Mouse (Mus musculus): ENCODE data around the gene Tcf20. TPM values are rescaled to one million over a fixed set of nuclear protein-coding genes. Genes with fewer than 3 reads are reported as not detected.
"Not testable (repeated sequence)": the region's sequence is repeated elsewhere in the genome, so short reads cannot be mapped to it uniquely, and the experiment has no call there.

Tcf20 gene
- total RNA-seq, 2 experiments from 2014 or later = 56.9 to 81.2 TPM

DNA sequence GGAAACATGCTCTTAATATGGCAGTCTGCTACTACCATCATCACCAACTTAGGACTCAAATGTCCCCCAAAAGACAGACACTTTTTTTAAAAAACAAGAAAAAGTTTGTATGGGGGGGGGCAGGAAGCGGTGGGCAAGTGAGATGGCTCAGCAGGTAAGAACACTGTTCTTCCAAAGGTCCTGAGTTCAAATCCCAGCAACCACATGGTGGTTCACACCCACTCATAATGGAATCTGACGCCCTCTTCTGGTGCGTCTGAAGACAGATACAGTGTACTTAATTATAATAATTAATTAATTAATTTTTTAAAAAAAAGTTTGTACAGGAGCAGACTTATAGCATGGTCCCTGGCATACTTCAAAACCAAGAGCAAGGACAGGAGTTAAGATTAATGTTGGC lies 148.5 kb downstream of the Tcf20 start:
- no peak for ATAC-seq (replicated peaks; ENCODE audit: poor library complexity, severe bottlenecking)

DNA sequence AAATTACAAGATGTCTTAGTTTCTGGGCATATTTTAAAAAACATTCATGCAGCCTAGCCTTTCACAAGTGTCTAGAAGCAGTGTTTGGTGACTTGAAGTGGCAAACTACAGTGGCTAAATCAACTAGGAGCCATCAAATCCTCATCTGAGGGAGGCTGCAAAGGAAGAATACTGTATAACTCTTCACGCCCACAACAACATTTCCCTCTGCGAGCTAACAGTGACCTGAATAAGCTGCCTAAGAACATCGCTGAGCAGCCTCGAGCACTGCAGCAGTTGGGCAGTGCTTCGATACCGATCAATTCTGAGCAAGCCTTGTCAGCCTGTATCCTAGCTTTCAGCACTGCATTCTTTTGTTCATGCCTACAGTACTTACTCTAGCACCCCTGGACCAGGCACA lies 157.8 kb downstream of the Tcf20 start:
- no peak for ATAC-seq (replicated peaks; ENCODE audit: poor library complexity, severe bottlenecking)

DNA sequence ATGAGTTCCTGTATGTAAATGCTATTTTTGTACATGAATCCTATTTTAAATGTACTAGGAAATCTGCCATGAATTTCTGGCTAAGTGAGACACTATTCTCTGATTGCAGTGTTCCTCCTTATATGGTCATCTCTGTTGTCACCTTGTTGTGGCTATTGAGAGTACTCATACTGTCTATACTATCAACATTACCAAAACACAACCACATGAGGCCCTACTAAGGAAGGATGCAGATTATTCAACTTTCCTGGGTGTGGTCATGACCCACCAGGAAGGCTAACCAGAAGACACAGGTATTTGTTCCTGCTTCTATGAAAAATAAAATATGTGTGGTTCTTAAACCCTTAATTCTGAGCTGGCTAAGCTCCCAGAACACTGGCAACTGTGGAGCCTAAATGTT lies 161.8 kb downstream of the Tcf20 start:
- no peak for ATAC-seq (replicated peaks; ENCODE audit: poor library complexity, severe bottlenecking)

DNA sequence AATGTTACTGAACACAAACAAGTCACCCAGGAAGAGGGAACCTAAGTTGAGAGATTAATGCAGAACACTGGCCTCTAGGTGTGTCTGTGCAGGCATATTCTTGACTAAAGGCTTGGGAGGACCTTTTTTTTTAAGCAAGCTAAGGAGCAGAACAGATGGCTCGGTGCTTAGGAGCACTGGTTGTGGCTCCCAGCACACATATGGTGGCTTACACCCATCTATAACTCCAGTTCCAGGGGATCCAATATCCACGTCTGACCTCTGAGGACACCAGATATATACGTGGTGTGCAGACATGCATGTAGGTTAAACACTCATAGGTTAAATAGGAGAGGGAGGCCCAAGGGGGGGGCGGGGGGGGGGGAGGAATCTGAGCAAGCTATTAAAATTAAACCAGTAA lies 165.3 kb downstream of the Tcf20 start:
- ATAC-seq (replicated peaks; ENCODE audit: poor library complexity, severe bottlenecking) = no peak

DNA sequence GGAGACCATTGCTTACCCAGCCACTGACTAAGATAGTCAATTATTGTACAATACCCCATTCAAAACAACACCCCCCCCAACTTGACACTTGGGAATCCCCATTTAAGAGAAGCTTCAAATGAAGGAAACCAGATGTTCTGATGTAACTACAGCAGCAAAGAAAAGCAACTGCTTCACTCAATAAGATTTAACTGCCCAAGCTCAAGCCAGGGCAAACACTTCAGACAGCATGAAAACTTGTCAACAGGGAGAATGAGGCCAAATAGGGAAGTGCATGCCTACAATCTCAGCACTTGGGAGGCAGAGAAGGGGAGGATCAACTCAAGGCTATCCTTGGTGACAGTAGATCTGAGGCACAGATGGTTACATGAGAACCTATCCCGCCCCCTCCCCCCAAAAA lies 166.0 kb downstream of the Tcf20 start:
- ATAC-seq (replicated peaks; ENCODE audit: poor library complexity, severe bottlenecking) = no peak

DNA sequence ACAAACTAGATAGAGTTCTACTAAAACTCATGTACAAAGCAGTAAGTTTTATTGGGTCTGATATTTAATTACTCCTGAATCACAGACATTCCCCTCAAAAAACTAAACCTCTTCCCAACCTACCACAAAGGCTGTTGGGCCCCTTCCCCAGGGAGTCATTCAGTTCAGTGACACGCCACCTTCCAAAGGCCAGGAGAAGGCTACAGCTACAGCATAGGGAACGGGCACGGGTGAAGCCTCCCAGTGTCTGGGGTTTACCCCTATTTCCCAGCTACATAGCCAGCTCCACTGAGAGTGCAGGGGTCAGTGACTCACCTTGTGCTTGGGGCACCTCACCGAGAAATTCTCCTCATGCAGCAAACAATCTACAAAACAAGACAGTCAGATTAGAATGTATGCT lies 172.4 kb downstream of the Tcf20 start:
- ATAC-seq (replicated peaks; ENCODE audit: poor library complexity, severe bottlenecking) = no peak

DNA sequence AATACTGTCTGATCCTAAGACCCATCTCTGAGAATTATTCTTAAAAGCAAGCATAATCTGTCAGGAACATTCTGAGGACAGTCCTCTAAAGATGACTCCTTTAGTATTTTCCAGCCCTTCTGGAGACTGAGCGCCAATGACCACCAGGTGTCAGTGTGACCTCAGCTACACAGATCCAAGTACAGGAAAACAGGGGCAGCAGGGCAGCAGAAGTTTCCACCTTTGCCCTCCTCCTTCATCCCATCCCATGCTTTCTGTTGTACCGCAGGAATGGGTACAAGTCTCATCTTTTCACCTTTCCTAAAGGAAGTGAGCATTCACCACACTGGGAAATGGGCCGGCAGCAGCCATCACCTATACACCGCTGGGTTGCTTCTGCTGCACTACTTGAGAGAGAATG lies 172.9 kb downstream of the Tcf20 start:
- ATAC-seq (replicated peaks; ENCODE audit: poor library complexity, severe bottlenecking) = 0 out of 2 replicates have a peak, but pooled peaks have one; percentile 52

DNA sequence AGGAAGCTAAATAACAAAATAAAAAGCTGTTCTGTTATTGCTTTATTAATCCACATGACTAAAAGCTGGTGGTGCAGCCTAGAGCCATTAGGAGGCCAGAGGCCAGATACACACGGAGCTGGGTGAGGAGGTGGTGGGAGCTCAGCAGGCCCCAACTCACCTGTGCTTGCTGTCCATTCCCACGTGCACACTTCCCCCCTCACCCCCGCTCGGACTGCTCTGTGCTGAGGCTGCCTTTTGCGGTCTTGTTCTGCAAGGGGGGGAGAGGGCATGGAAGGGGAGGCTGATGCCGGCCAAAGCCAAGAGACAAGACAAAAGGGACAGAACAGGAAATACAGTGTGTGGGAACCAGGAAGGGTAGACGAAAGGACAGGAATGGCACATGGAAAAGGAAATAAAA lies 173.4 kb downstream of the Tcf20 start:
- no peak for ATAC-seq (replicated peaks; ENCODE audit: poor library complexity, severe bottlenecking)

DNA sequence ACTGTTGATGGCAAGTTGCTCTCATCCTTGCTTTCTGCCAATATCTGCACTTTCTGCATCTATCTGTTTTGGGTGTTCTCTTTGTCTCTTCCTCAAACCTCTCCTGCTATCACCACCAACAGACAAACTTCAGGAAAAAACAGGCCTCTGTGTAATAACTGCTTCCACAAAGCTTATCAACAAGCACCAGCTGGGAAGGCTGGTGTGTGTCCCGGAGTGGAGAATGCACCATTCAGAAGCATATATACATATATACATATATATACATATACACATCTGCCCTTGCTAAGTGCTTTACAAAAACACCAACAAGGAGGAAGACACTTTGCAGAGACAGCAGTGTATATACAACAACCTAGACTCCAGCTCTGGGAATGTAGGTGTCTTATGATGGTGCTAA lies 177.1 kb downstream of the Tcf20 start:
- no peak for ATAC-seq (replicated peaks; ENCODE audit: poor library complexity, severe bottlenecking)

DNA sequence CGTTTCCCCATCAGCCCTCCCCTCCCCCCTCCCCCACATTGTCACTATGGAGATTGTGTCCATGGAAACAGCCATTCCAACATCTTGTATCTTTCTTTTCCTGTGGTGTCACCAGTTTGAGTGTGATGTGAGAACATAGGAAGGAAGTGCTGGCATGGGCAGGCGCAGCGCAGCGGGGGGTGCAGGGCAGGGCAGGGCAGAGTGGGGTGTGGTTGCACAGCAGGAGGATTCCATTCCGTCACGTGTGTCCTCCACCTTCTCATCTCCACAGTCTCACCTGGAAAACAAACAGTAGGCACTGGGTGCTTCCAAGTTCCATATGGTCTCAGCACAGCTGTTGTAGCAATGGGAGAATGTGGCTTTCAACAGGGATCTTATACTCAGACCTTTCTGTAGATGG lies 178.2 kb downstream of the Tcf20 start:
- ATAC-seq (replicated peaks; ENCODE audit: poor library complexity, severe bottlenecking) = no peak

DNA sequence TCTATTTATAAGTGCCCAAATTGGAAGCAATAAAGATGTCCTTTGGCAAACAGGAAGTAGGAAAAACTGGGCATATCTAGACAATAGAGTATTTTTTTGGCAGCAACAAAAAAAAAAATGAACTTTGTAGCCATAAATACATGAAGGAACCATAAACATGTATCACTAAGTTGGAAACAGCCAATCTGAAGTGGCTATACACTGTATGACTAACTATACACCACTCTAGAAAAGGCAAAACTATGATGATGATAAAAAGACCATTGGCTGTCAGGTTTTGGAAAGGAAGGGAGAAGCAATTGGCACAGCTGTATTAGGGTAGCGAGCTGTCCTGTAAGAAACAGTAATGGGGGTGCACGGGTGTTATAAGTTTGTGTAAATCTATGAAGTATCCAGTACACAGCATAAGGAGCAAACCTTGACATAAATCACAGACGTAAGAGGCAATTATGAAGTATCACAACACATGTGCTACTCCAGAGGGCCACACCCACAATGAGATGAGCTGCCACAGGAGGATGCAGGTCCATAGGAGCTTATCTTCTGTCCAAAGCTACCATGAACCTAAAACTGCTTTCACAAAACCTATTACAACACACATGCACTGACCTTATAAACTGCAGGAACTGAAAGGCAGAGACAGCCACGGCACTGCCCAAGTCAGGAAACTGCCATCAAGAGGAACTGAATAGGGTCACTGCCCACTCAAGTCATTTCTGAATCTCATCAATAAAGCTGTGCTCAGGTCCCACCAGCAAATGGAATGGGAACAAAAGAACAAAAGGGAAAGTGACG lies 180.5 kb downstream of the Tcf20 start:
- peak; percentile 34; the same call in 1 of the 2 replicates for ATAC-seq (replicated peaks; ENCODE audit: poor library complexity, severe bottlenecking)

DNA sequence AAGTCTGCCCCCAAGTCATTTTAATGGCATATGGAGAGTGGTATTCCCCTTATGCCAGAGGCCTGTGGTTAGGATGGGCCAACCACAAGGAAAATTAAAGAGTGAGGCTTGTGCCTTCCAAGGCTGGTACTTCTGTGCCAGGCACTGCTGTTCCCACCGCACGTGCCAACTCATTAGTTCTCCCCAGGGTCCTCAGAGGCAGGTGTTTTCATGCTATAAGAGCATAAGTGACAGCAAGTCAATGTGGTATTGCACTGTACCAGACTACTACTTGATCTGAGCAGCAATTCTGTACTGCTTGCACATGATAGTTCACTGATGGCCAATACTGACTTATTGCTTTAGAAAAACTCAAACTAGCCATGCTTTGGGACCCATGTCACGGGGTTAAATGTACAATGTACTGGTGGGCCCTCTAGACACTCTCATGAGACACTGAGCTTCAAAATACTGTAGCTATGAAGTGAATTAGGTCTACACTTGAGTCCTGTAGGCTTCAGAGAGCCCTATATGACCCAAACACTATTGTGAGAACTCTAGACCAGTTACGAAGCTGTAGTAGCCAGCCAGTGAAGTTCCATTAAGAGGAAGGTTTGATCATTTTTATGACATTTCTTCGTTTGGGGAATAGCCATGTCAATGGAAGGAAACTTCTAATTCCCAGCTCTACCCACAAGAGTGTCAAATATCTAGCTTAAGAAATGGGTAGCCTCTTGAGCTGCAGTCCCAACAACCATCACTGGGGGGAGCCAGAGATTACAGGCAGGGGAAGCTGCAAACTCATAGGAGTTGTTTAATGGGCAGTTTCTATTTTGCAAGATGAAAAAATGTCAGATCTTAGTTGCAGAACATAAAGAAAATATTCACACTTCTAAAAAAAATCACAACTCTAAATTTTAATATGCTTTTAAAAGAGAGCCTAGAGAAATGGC lies 182.7 kb downstream of the Tcf20 start:
- peak; percentile 72 for ATAC-seq (replicated peaks; ENCODE audit: poor library complexity, severe bottlenecking)

DNA sequence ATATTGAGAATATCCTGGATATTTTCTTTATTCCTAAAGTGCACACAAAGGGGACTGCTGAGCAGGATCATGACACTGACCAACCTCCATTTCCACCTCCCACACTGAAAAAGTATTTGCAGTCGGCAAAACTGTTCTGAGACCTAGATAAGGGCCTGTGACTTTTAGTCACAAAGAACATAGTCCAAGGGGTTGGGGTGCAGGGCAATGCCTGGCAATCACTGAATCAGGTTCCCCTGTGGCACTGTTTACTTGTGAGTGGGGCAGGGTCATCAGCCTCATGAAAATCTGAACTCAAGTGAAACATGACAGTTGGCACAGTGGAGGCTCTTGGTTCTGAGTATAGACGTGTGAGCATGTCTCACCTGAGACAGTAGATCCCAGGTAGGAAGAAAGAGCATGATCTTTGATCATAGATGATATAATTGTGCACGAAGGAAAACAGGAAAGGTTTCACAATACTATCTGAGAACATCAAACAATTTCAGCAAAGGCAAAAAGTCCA lies 191.7 kb downstream of the Tcf20 start:
- ATAC-seq (replicated peaks; ENCODE audit: poor library complexity, severe bottlenecking) = no peak

DNA sequence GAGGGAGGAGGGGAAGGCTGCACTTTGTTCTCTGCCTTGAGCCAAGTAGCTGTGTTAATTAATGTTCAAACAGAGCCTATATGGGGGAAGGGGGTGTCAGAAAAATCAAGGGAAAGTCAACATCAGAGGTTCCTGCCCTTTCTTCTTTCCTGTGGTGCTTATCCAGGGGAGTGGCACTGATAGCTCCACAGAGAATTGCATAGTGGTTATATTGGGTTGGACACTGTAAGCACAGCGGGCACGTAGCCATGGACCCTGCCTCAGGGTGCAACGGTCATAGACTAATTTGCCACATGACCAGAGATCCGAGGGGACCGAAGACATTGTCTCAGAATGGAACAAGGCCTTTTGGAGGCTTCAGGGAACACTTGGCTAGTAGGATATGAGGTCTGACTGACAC lies 193.4 kb downstream of the Tcf20 start, which contains the start of gene Cyp2d26:
Gene Cyp2d26, minus strand, starts transcription at position 18 of the 400 bp plus-strand sequence.
- no peak for ATAC-seq (replicated peaks; ENCODE audit: poor library complexity, severe bottlenecking)

DNA sequence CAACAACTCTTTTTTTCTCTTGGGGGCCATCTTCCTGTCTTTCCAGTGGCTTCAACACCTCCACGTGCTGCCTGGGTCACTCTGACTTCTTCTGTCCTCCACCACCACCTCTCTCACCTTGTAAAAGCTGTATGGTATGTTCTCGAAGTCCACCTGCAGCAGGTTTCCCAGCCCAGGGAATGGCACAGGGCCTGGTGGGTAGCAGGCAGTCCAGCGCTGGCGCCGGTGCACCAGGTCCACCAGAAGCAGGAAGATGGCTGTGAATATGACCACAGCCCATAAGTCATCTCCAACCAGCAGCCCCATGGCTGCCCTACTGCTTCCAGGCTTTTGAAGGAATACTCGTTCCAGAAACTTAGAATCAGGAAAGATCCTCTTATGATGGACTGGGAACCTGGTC lies 193.8 kb downstream of the Tcf20 start:
- no peak for ATAC-seq (replicated peaks; ENCODE audit: poor library complexity, severe bottlenecking)

DNA sequence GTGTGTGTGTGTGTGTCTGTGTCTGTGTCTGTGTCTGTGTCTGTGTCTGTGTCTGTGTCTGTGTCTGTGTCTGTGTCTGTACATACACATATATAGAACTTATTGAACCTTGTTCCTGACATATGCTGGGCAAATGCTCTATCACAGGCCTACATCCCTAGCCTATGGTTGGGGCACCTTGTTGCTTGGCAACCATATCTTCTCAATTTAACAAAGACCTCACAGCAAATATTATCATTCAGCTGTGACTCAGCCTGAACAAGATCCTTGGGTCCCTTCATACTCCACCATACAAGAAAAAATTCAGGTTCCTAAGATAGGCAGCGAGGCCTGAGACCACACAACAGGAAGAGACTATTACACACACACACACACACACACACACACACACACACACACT lies 194.2 kb downstream of the Tcf20 start:
- no peak for ATAC-seq (replicated peaks; ENCODE audit: poor library complexity, severe bottlenecking)

DNA sequence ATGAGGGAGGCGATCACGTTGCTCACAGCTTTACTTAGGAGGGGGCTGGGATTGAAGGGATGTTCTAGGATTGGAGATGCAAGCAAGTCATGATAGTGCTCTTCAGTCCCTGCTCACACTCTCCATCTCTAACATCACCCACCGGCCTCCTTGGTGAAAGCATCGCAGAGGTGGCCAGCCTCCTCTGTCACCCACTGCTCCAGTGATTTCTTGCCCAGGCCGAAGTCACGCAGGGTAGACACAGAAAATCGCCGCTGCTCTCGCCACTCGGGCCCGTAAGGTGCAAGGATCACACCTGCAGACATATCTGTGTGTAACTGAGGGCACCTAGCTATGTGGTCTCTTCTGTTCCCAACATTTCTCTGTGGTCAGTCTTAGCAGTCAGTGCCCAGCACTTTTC lies 195.1 kb downstream of the Tcf20 start:
- ATAC-seq (replicated peaks; ENCODE audit: poor library complexity, severe bottlenecking) = no peak

DNA sequence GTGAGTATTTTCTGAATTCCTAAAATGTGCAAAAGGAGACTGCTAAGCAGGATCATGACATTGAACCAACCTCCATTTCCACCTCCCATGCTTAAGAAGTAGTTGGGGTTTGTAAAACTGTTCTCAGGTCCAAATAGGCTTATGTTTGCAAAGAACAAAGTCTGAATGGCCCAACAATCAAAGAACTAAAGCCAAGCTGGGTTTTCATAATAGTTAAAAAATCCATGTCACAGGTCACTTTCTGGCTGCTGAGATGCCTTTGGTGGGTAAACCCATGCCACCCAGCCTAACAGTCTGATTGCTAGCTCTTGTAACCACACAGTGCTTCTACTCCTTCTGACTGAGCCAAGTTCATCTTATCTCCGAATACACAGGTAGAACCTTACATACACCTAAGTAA lies 203.1 kb downstream of the Tcf20 start:
- no peak for ATAC-seq (replicated peaks; ENCODE audit: poor library complexity, severe bottlenecking)

DNA sequence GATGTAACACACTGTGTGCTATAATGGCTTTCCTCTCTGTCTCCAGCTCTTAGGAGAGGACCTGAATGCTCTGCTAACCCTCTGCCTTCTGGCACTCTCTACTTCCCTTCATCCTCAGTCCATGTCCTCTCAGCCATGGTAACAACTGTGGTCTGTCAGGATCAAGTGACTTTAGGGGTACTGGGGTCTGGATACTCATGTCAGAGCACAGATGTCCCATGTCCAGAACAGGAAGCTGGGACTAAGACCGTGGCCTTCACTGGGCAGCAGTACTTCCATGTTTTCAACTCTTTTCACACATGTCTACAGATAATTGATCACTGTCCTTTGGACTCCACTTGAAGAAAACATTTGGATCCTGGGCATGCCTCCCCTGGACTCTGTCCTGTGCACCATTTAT lies 203.9 kb downstream of the Tcf20 start:
- ATAC-seq (replicated peaks; ENCODE audit: poor library complexity, severe bottlenecking) = no peak

DNA sequence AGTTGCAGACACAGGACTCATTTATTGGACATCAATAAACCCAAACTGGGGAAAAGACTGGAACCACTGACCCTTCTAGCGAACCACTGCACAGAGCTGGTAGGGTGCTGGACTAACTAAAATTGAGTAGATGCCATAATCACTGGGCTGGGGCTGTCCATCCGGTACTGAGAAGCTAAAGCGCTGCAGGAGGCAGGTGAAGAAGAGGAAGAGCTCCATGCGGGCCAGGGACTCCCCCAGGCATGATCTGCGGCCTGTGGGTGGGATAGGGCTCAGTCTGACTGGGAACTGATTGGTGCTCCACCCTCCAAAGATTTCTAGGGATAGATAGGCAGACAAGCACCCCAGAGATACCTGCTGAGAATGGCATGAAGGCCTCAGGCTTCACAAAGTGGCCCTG lies 209.8 kb downstream of the Tcf20 start:
- ATAC-seq (replicated peaks; ENCODE audit: poor library complexity, severe bottlenecking) = not testable (repeated sequence)

DNA sequence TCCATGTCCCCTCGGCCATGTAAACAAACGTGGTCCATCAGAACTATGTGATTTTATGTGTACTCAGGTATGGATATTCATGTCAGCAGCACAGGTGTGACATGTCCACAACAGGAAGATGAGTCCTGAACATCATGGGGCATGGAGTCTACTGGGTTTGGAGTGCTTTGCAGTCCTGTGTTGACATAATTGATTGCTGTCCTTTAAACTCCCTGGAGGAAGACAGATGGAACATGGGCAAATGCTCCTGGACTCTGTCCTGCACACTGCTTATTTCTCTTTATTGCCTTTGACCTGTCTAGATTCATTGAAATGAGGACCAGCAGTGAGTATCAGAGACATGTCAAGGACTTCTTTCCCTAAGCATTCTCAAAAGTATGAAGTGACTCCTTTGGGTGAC lies 221.7 kb downstream of the Tcf20 start:
- no peak for ATAC-seq (replicated peaks; ENCODE audit: poor library complexity, severe bottlenecking)
